Mouse (Mus musculus): ENCODE measurements around the gene Kxd1. TPM values are rescaled to one million over a fixed set of nuclear protein-coding genes. Genes with fewer than 3 reads are reported as not detected.
A peak's percentile ranks its signal among the peaks of the same experiment; 100 is the strongest.

Gene Kxd1
- 82.2 and 82.3 TPM in 2 replicates for polyA plus RNA-seq (2012; ENCODE audit: insufficient read depth, insufficient read length, missing spikeins)

GRCm38 (mm10) chr8:70527512-70528181, at the start of gene Kxd1, which contains the start of gene Fkbp8:
TSS of gene Kxd1 (minus strand) at chr8:70527956.
TSS of gene Fkbp8 (plus strand) at chr8:70527724.
- no peak for TF ChIP-seq POLR2A (IDR thresholded peaks at IDR 0.05; ENCODE audit: borderline replicate concordance, low read depth, low read length)
- TF ChIP-seq CTCF (IDR thresholded peaks at IDR 0.05; ENCODE audit: low read depth, low read length): no peak
- peak within 1 kb of the TSS; percentile 73 for H3K4me3 ChIP-seq (ENCODE audit: insufficient read depth, low read length)

GRCm38 (mm10) chr8:70577207-70577606, 49.5 kb upstream of the Kxd1 start:
- TF ChIP-seq CTCF (IDR thresholded peaks at IDR 0.05; ENCODE audit: low read depth, low read length) (no peak), POLR2A (IDR thresholded peaks at IDR 0.05; ENCODE audit: borderline replicate concordance, low read depth, low read length) (no peak)
- no peak overlapping the region for H3K27ac ChIP-seq (ENCODE audit: insufficient read depth, low read depth, low read length)
- H3K4me3 ChIP-seq (ENCODE audit: insufficient read depth, low read length): no peak overlapping the region
- peaks cover 10% of the 10 kb centered on the region for H3K4me1 ChIP-seq (ENCODE audit: control insufficient read depth, insufficient read depth, low read length)

More at GRCm38 (mm10) chr8:70527512-70528181, at the start of gene Kxd1, which contains the start of gene Fkbp8:
- Histone ChIP-seq H3K27ac (ENCODE audit: insufficient read depth, low read depth, low read length) (peak within 1 kb of the TSS; percentile 52), H3K4me1 (ENCODE audit: control insufficient read depth, insufficient read depth, low read length) (peaks cover 23% of the 10 kb centered on the region)

DNA sequence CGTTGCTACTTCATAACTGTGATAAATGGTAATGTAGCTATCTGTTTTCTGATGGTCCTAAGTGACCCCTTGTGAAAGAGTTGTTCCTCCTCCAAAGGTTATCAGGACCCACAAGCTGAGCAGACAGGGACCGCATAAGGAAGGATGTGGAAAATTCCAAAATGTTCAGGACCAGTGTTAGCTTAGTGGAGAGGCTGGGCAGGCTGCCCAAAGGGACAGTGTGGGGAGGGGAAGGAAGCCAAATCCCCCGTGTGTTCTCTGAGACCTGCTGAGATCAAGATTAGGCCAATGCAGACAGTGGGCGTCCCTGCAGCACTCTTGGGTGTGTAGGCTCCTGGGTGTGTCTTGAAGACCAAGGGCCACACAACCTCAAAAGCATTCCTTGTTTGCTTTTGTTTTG, 47.2 kb upstream of the Kxd1 start:
- H3K27ac ChIP-seq (ENCODE audit: insufficient read depth, low read depth, low read length): no peak overlapping the region
- TF ChIP-seq POLR2A (IDR thresholded peaks at IDR 0.05; ENCODE audit: borderline replicate concordance, low read depth, low read length) (no peak), CTCF (IDR thresholded peaks at IDR 0.05; ENCODE audit: low read depth, low read length) (no peak)
- H3K4me1 ChIP-seq (ENCODE audit: control insufficient read depth, insufficient read depth, low read length): peaks cover 31% of the 10 kb centered on the region
- no peak overlapping the region for H3K4me3 ChIP-seq (ENCODE audit: insufficient read depth, low read length)

- Histone ChIP-seq H3K4me1 (ENCODE audit: control insufficient read depth, insufficient read depth, low read length) (peaks cover 34% of the 10 kb centered on the region), H3K27ac (ENCODE audit: insufficient read depth, low read depth, low read length) (no peak overlapping the region)
- TF ChIP-seq CTCF (IDR thresholded peaks at IDR 0.05; ENCODE audit: low read depth, low read length) (no peak), POLR2A (IDR thresholded peaks at IDR 0.05; ENCODE audit: borderline replicate concordance, low read depth, low read length) (no peak)
Measured at GRCm38 (mm10) chr8:70574302-70574701, 46.5 kb upstream of the Kxd1 start.

DNA sequence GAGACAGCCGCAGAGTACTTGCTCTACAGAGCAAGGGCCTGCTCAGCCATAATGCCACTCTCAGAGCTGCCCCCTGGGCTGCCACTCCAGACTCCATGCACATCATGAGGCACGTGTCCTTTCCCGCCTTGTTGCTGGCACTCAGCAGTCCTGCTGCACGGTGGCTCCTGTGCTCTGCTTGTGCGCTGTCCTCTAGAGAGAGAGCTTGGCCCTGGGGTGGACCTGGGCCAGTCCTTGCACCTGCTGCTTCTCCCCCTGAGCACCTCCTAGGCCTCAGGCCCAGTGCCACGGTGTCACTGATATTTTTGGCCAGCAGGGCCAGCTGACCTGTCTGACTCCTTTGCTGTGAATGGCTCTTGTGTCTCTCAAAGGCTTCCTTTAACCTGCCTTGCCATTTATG, 43.2 kb upstream of the Kxd1 start:
- H3K4me3 ChIP-seq (ENCODE audit: insufficient read depth, low read length): no peak overlapping the region
- H3K4me1 ChIP-seq (ENCODE audit: control insufficient read depth, insufficient read depth, low read length): peaks cover 34% of the 10 kb centered on the region
- H3K27ac ChIP-seq (ENCODE audit: insufficient read depth, low read depth, low read length): no peak overlapping the region
- TF ChIP-seq POLR2A (IDR thresholded peaks at IDR 0.05; ENCODE audit: borderline replicate concordance, low read depth, low read length) (no peak), CTCF (IDR thresholded peaks at IDR 0.05; ENCODE audit: low read depth, low read length) (no peak)

More at GRCm38 (mm10) chr8:70574302-70574701, 46.5 kb upstream of the Kxd1 start:
- H3K4me3 ChIP-seq (ENCODE audit: insufficient read depth, low read length): no peak overlapping the region

GRCm38 (mm10) chr8:70570360-70570759, 42.6 kb upstream of the Kxd1 start:
- H3K4me3 ChIP-seq (ENCODE audit: insufficient read depth, low read length): no peak overlapping the region
- no peak for TF ChIP-seq CTCF (IDR thresholded peaks at IDR 0.05; ENCODE audit: low read depth, low read length)
- TF ChIP-seq POLR2A (IDR thresholded peaks at IDR 0.05; ENCODE audit: borderline replicate concordance, low read depth, low read length): no peak
- no peak overlapping the region for H3K27ac ChIP-seq (ENCODE audit: insufficient read depth, low read depth, low read length)
- peaks cover 37% of the 10 kb centered on the region for H3K4me1 ChIP-seq (ENCODE audit: control insufficient read depth, insufficient read depth, low read length)

- peaks cover 58% of the 10 kb centered on the region for H3K4me1 ChIP-seq (ENCODE audit: control insufficient read depth, insufficient read depth, low read length)
- TF ChIP-seq CTCF (IDR thresholded peaks at IDR 0.05; ENCODE audit: low read depth, low read length) (no peak), POLR2A (IDR thresholded peaks at IDR 0.05; ENCODE audit: borderline replicate concordance, low read depth, low read length) (no peak)
- H3K4me3 ChIP-seq (ENCODE audit: insufficient read depth, low read length): no peak overlapping the region
- H3K27ac ChIP-seq (ENCODE audit: insufficient read depth, low read depth, low read length): no peak overlapping the region
Measured at GRCm38 (mm10) chr8:70565561-70565960, 37.8 kb upstream of the Kxd1 start.

DNA sequence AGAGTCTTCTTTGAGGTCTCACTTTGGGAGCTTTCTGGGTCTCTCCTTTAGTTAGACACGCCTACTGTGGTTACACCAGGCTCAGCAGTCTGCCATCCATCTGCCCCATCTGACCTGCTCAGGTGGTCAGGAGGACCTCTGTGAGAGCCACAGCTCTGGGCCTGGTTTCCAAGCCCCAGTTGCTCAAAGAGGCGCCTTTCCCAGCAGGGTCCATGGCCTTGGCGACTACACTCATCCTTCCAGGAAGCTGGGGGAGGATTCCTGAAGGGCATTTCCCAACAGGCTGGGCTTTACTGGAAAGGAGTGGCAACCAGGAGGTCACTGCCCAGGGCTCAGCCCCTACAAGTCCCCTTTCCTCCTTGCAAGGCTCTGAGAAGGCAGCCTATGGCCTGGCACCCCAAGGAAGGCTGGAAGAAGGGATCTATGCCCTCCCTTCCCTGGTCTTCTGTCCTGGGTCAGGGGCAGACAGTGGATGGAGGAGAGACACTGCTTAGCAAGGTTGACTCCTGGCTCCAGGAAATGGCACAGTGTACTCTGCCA, 37.0 kb upstream of the Kxd1 start:
- Histone ChIP-seq H3K27ac (ENCODE audit: insufficient read depth, low read depth, low read length) (no peak overlapping the region), H3K4me1 (ENCODE audit: control insufficient read depth, insufficient read depth, low read length) (peaks cover 56% of the 10 kb centered on the region), H3K4me3 (ENCODE audit: insufficient read depth, low read length) (no peak overlapping the region)
- no peak for TF ChIP-seq CTCF (IDR thresholded peaks at IDR 0.05; ENCODE audit: low read depth, low read length)
- TF ChIP-seq POLR2A (IDR thresholded peaks at IDR 0.05; ENCODE audit: borderline replicate concordance, low read depth, low read length): no peak

DNA sequence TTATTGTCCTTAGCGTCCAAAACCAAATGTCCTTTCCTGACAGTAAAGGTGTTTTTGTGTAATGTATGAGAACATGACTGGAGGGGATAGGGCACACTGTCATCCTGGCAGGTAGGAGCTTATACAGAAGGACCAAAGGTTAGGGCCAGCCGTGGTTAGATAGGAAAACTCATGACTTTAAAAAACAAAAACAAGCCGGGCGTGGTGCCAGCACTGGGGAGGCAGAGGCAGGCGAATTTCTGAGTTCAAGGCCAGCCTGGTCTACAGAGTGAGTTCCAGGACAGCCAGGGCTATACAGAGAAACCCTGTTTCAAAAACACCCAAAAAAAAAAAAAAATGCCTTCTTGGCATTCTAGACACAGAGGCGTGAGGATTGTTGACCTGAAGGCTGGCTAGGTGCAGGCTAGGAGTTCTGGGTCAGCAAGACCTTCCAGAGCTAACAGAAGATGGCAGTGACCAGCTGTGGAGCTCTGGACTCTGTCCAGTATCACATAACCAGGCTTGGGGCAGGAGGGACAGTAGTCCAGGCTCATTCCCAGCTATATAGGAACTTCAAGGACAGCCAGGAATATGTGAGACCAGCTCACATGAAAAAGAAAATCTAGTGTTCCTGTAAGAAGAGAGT, 36.1 kb upstream of the Kxd1 start:
- Histone ChIP-seq H3K4me1 (ENCODE audit: control insufficient read depth, insufficient read depth, low read length) (peaks cover 59% of the 10 kb centered on the region), H3K27ac (ENCODE audit: insufficient read depth, low read depth, low read length) (no peak overlapping the region), H3K4me3 (ENCODE audit: insufficient read depth, low read length) (no peak overlapping the region)
- no peak for TF ChIP-seq CTCF (IDR thresholded peaks at IDR 0.05; ENCODE audit: low read depth, low read length)
- no peak for TF ChIP-seq POLR2A (IDR thresholded peaks at IDR 0.05; ENCODE audit: borderline replicate concordance, low read depth, low read length)

- Histone ChIP-seq H3K27ac (ENCODE audit: insufficient read depth, low read depth, low read length) (peak overlapping the region; percentile 49), H3K4me1 (ENCODE audit: control insufficient read depth, insufficient read depth, low read length) (peaks cover 65% of the 10 kb centered on the region), H3K4me3 (ENCODE audit: insufficient read depth, low read length) (no peak overlapping the region)
- TF ChIP-seq CTCF (IDR thresholded peaks at IDR 0.05; ENCODE audit: low read depth, low read length) (no peak), POLR2A (IDR thresholded peaks at IDR 0.05; ENCODE audit: borderline replicate concordance, low read depth, low read length) (no peak)
Measured at GRCm38 (mm10) chr8:70562802-70563201, 35.0 kb upstream of the Kxd1 start.
